Comparison of ENCODE assay signal across 15 mouse cellular contexts in the genomic region with DNA sequence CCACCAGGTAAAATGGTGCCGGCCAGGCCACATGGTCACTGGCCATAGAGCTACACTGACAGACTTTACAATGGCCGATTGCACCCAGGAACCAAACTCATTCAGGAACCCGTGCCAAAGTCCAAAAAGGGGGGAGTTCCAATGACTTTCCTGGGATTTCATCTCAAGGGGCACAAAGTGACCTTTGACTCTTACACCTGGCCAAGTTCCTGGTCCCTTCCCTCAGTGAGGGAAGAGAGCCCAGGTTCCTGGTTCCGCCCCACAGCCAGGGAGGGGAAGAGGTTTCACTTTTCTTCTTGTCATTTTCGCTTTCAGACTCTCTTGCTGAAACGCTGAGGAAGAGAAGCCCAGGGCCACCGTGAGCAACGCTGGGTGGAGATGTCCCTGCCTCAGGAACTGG. TPM values are rescaled to one million over a fixed set of nuclear protein-coding genes. Genes with fewer than 3 reads are reported as not detected.
A peak's percentile ranks its signal among the peaks of the same experiment; 100 is the strongest.
DNase-seq lines count a peak whose midpoint lies in the region; ATAC-seq and TF ChIP-seq lines count a peak whose summit lies in the region.
"Had no signal": no experiment of that assay in that cellular context is flagged by ENCODE, and none has a peak within 500 bp of the region (broad histone marks: within the 10 kb centered on the region; RNA-seq: fewer than 3 reads in every experiment).

A gene (plus strand): TSS at position 251 of the 400 bp plus-strand sequence.

- 0 out of 2 replicates have a peak within 1 kb of the TSS, but pooled peaks have one; percentile 40 for H3K27ac ChIP-seq in hindbrain, embryonic 10.5 days
- no peak within 1 kb of the TSS for H3K27ac ChIP-seq in hindbrain, embryonic 11.5 days (ENCODE audit: low read depth, low read length)
- no peak within 1 kb of the TSS for H3K27ac ChIP-seq in lung, postnatal 0 days (ENCODE audit: low read length)
- no peak within 1 kb of the TSS for H3K27ac ChIP-seq in kidney, postnatal 0 days
- H3K27ac ChIP-seq in small intestine, adult 2 months (ENCODE audit: insufficient read depth, low read depth, low read length) = peak within 1 kb of the TSS; percentile 82
- H3K27ac ChIP-seq: heart, adult 2 months; liver, embryonic 15.5 days had no signal

- TF ChIP-seq CTCF in lung, postnatal 0 days (IDR thresholded peaks at IDR 0.05) = no peak
- TF ChIP-seq CTCF in kidney, postnatal 0 days (IDR thresholded peaks at IDR 0.05; ENCODE audit: low read depth) = no peak
- TF ChIP-seq CTCF in small intestine, adult 2 months (IDR thresholded peaks at IDR 0.05; ENCODE audit: extremely low read depth, insufficient read length, insufficient replicate concordance, low read depth, low read length) = no peak

- DNase-seq in hindbrain, embryonic 10.5 days (ENCODE audit: low spot score) = no peak
- DNase-seq in hindbrain, embryonic 11.5 days (ENCODE audit: low spot score) = no peak
- DNase-seq in lung, postnatal 0 days (ENCODE audit: low spot score) = no peak
- no peak for DNase-seq in lung, postnatal 10 days
- no peak for DNase-seq in kidney, postnatal 0 days (ENCODE audit: low spot score)
- DNase-seq in layer of hippocampus, postnatal 36 days = no peak
- DNase-seq in natural killer cell, adult 2 months (ENCODE audit: low spot score in 2 of 2) = no peak
- DNase-seq: cerebellum, postnatal 14 days; heart, adult 2 months; thymus, postnatal 25 days had no signal

- no peak for TF ChIP-seq POLR2A in small intestine, adult 2 months (IDR thresholded peaks at IDR 0.05; ENCODE audit: low read depth, low read length)

- WGBS in hindbrain, embryonic 10.5 days = 91% methylated on average over 8 of the region's 8 CpGs
- WGBS in hindbrain, embryonic 11.5 days = 79% methylated on average over 8 of the region's 8 CpGs
- 88% methylated on average over 8 of the region's 8 CpGs for WGBS in lung, postnatal 0 days
- 77% methylated on average over 8 of the region's 8 CpGs for WGBS in kidney, postnatal 0 days
- 22% methylated on average over 8 of the region's 8 CpGs for WGBS in small intestine, adult 2 months

- no peak within 1 kb of the TSS for H3K4me3 ChIP-seq in hindbrain, embryonic 10.5 days
- no peak within 1 kb of the TSS for H3K4me3 ChIP-seq in hindbrain, embryonic 11.5 days (ENCODE audit: low read depth, low read length)
- no peak within 1 kb of the TSS for H3K4me3 ChIP-seq in lung, postnatal 0 days (ENCODE audit: low read depth, low read length)
- no peak within 1 kb of the TSS for H3K4me3 ChIP-seq in kidney, postnatal 0 days (replicated peaks; ENCODE audit: low read depth, low read length)
- H3K4me3 ChIP-seq in small intestine, adult 2 months (ENCODE audit: low read depth, low read length) = peak within 1 kb of the TSS; percentile 27; the same call in 1 of the 2 replicates
- H3K4me3 ChIP-seq: heart, adult 2 months; liver, embryonic 15.5 days; myocyte had no signal

- peaks cover 50% of the 10 kb centered on the region for H3K4me1 ChIP-seq in hindbrain, embryonic 10.5 days (replicated peaks)
- peaks cover 2% of the 10 kb centered on the region; the same call in 1 of the 2 replicates for H3K4me1 ChIP-seq in hindbrain, embryonic 11.5 days (replicated peaks; ENCODE audit: control insufficient read depth, insufficient read depth, low read length)
- H3K4me1 ChIP-seq in lung, postnatal 0 days (ENCODE audit: insufficient read depth, low read depth, low read length) = no peaks in the 10 kb centered on the region
- H3K4me1 ChIP-seq in kidney, postnatal 0 days (replicated peaks; ENCODE audit: insufficient read depth, low read length) = no peaks in the 10 kb centered on the region; the same call in 1 of the 2 replicates
- peaks cover 27% of the 10 kb centered on the region for H3K4me1 ChIP-seq in small intestine, adult 2 months (ENCODE audit: control insufficient read depth, insufficient read depth, insufficient read length, low read length)
- H3K4me1 ChIP-seq: liver, embryonic 15.5 days had no signal

- H3K9me3 ChIP-seq in hindbrain, embryonic 10.5 days = no peaks in the 10 kb centered on the region
- H3K9me3 ChIP-seq in hindbrain, embryonic 11.5 days (ENCODE audit: control insufficient read depth, low read length) = no peaks in the 10 kb centered on the region
- H3K9me3 ChIP-seq in lung, postnatal 0 days (ENCODE audit: low read length) = no peaks in the 10 kb centered on the region
- H3K9me3 ChIP-seq in kidney, postnatal 0 days (replicated peaks; ENCODE audit: low read length) = no peaks in the 10 kb centered on the region
- H3K9me3 ChIP-seq: G1E; liver, embryonic 15.5 days had no signal

- TF ChIP-seq EP300 in lung, postnatal 0 days (IDR thresholded peaks at IDR 0.05) = no peak

- no peak within 1 kb of the TSS for H3K9ac ChIP-seq in hindbrain, embryonic 11.5 days (ENCODE audit: low read depth, low read length)
- no peak within 1 kb of the TSS for H3K9ac ChIP-seq in lung, postnatal 0 days (replicated peaks; ENCODE audit: low read depth)
- H3K9ac ChIP-seq in kidney, postnatal 0 days (ENCODE audit: low read depth, low read length) = no peak within 1 kb of the TSS
- H3K9ac ChIP-seq: liver, embryonic 15.5 days had no signal

- H3K27me3 ChIP-seq in hindbrain, embryonic 10.5 days (ENCODE audit: insufficient read depth, poor library complexity, severe bottlenecking) = no peaks in the 10 kb centered on the region
- H3K27me3 ChIP-seq in hindbrain, embryonic 11.5 days (ENCODE audit: control insufficient read depth, insufficient read depth, low read length) = no peaks in the 10 kb centered on the region
- no peaks in the 10 kb centered on the region for H3K27me3 ChIP-seq in lung, postnatal 0 days (replicated peaks; ENCODE audit: insufficient read depth, low read length)
- no peaks in the 10 kb centered on the region for H3K27me3 ChIP-seq in kidney, postnatal 0 days (ENCODE audit: insufficient read depth, low read length)
- H3K27me3 ChIP-seq in small intestine, adult 2 months (ENCODE audit: control insufficient read depth, insufficient read depth, low read length) = no peaks in the 10 kb centered on the region
- H3K27me3 ChIP-seq: liver, embryonic 15.5 days had no signal

- H3K4me2 ChIP-seq in hindbrain, embryonic 11.5 days (replicated peaks; ENCODE audit: low read depth, low read length) = no peak within 1 kb of the TSS
- no peak within 1 kb of the TSS for H3K4me2 ChIP-seq in lung, postnatal 0 days (replicated peaks; ENCODE audit: low read depth, low read length)
- no peak within 1 kb of the TSS for H3K4me2 ChIP-seq in kidney, postnatal 0 days (ENCODE audit: low read length)
- H3K4me2 ChIP-seq: liver, embryonic 15.5 days had no signal

- ATAC-seq in hindbrain, embryonic 11.5 days (ENCODE audit: low FRiP score) = no peak
- no peak for ATAC-seq in lung, postnatal 0 days
- ATAC-seq in kidney, postnatal 0 days (replicated peaks; ENCODE audit: low FRiP score, low read depth) = peak; percentile 43
- ATAC-seq: activated CD4-positive, CD25-positive, alpha-beta regulatory T cell, adult 4 months had no signal

- H3K36me3 ChIP-seq in hindbrain, embryonic 10.5 days = no peaks in the 10 kb centered on the region
- no peaks in the 10 kb centered on the region for H3K36me3 ChIP-seq in hindbrain, embryonic 11.5 days (ENCODE audit: control insufficient read depth, insufficient read depth, low read length)
- H3K36me3 ChIP-seq in lung, postnatal 0 days (ENCODE audit: insufficient read depth, low read length) = no peaks in the 10 kb centered on the region
- H3K36me3 ChIP-seq in kidney, postnatal 0 days (ENCODE audit: insufficient read depth, low read length) = no peaks in the 10 kb centered on the region
- no peaks in the 10 kb centered on the region for H3K36me3 ChIP-seq in small intestine, adult 2 months (ENCODE audit: control insufficient read depth, insufficient read depth, low read length)
- H3K36me3 ChIP-seq: G1E; liver, embryonic 15.5 days had no signal

RNA-seq across cellular contexts. Expression of the gene that starts here (rescaled TPM):
- 0.44 and 0.45 TPM in 2 replicates for polyA plus RNA-seq in hindbrain, embryonic 10.5 days (2016; fragmentation: Nextera tagmentation; extraction: Ambion mirVana)
- polyA plus RNA-seq in hindbrain, embryonic 11.5 days (2014; fragmentation: Nextera tagmentation; extraction: Ambion mirVana) = 0.43 and 0.60 TPM in 2 replicates
- 68.9 and 70.0 TPM in 2 replicates for polyA plus RNA-seq in lung, postnatal 0 days (2015; fragmentation: Nextera tagmentation; extraction: Ambion mirVana)
- 8.7 and 9.8 TPM in 2 replicates for polyA plus RNA-seq in kidney, postnatal 0 days (2015; fragmentation: Nextera tagmentation; extraction: Ambion mirVana)
- 38.0 and 84.7 TPM in 2 replicates for polyA plus RNA-seq in small intestine, adult 2 months (2012; rRNA removed)
- 1 to 10 TPM; 2.0 to 2.5 TPM for total RNA-seq in layer of hippocampus, postnatal 36 days (2021)

Comparison
In these comparisons a context has a peak if more than half of its experiments do, and no peak if none do; other contexts are left out.
1. H3K27ac ChIP-seq: peak in hindbrain, embryonic 10.5 days (single experiment) and small intestine, adult 2 months (single experiment); none in hindbrain, embryonic 11.5 days (single experiment), lung, postnatal 0 days (single experiment) and kidney, postnatal 0 days (single experiment).